Mouse (Mus musculus) hindbrain, embryonic 14.5 days (tissue): ENCODE data around the gene Purb. TPM values are rescaled to one million over a fixed set of nuclear protein-coding genes. Genes with fewer than 3 reads are reported as not detected.

Experiments used
- microRNA-seq: library from miRNA; unstranded; fragments of <30 nt; microRNA quantifications from one replicate; pipeline ENCODE4, GENCODE M21; 2016
- polyA plus RNA-seq: library from polyadenylated mRNA; unstranded; fragments of >200 nt; fragmentation: Nextera tagmentation; extraction: Ambion mirVana; gene quantifications from 2 replicates; pipeline ENCODE4 v1.2.1, GENCODE M21; 2014

Purb gene
- polyA plus RNA-seq, 1 experiment from 2014 or later: 9.8 TPM

Small RNA genes within 50 kb of the gene (microRNA-seq; reads per million reads assigned to microRNA genes)
- not detected for gene Gm22123

Other genes starting within 250 kb of the Purb start
- gene Npc1l1, start 245.8 kb downstream of the Purb start, polyA plus RNA-seq: 0.04 and 0.14 TPM in 2 replicates
- gene Ddx56, start 208.1 kb downstream of the Purb start, polyA plus RNA-seq: 68.1 and 69.9 TPM in 2 replicates
- 117 and 121 TPM in 2 replicates for gene Tmed4, start 201.0 kb downstream of the Purb start, polyA plus RNA-seq
- gene Ogdh, start 184.3 kb downstream of the Purb start, polyA plus RNA-seq: 123 and 130 TPM in 2 replicates
- 31.7 and 33.5 TPM in 2 replicates for gene Zmiz2, start 86.8 kb downstream of the Purb start, polyA plus RNA-seq
- 4,304 and 4,427 TPM in 2 replicates for gene Ppia, start 60.5 kb downstream of the Purb start, polyA plus RNA-seq
- gene H2afv, start 31.5 kb downstream of the Purb start, polyA plus RNA-seq: 239 and 249 TPM in 2 replicates
- 0.31 and 0.74 TPM in 2 replicates for gene Myo1g, start 45.0 kb upstream of the Purb start, polyA plus RNA-seq
- gene Ccm2, start 71.0 kb upstream of the Purb start, polyA plus RNA-seq: 89.0 and 89.4 TPM in 2 replicates
- gene Nacad, start 130.1 kb upstream of the Purb start, polyA plus RNA-seq: 75.2 and 75.9 TPM in 2 replicates
- 25.7 and 26.5 TPM in 2 replicates for gene Tbrg4, start 150.2 kb upstream of the Purb start, polyA plus RNA-seq
- gene Wap, start 162.7 kb upstream of the Purb start, polyA plus RNA-seq: not detected in 2 replicates
- 22.1 and 26.7 TPM in 2 replicates for gene Ramp3, start 182.6 kb upstream of the Purb start, polyA plus RNA-seq